Mouse (Mus musculus) small intestine, adult 2 months (tissue): ENCODE results near the gene Ackr4.

Experiments used
- CTCF ChIP-seq: fragments of 200-500 bp; IDR thresholded peaks from 2 replicates; pipeline ENCODE4 v1.5.1; 2012; ENCODE audit warnings: low read depth, mild to moderate bottlenecking, control low read depth, inconsistent platforms, low read length, moderate library complexity, mixed read lengths; ENCODE audit not compliant: insufficient replicate concordance, insufficient read length; ENCODE audit errors: extremely low read depth
- POLR2A ChIP-seq: fragments of 200-500 bp; IDR thresholded peaks from 2 replicates; pipeline ENCODE4 v1.6.1; 2012; ENCODE audit warnings: low read depth, mild to moderate bottlenecking, control low read depth, inconsistent platforms, low read length, moderate library complexity

- no peak for TF ChIP-seq POLR2A
- TF ChIP-seq CTCF = no peak
Measured at GRCm38 (mm10) chr9:104169986-104170385, 43.3 kb upstream of the Ackr4 start.
